Mouse (Mus musculus) thymus, adult 2 months (tissue): ENCODE results near the gene Mlxipl. TPM values are rescaled to one million over a fixed set of nuclear protein-coding genes. Genes with fewer than 3 reads are reported as not detected.

Experiments used
- DNase-seq: peaks from one replicate; pipeline ENCODE4 v3.0.0; 2021
- H3K27ac ChIP-seq: fragments of 200-500 bp; 2 replicates; pipeline ENCODE4 v1.5.1; 2012; ENCODE audit warnings: low read length, control low read depth; ENCODE audit not compliant: control insufficient read depth, insufficient read depth
- H3K27me3 ChIP-seq: fragments of 200-500 bp; 2 replicates; pipeline ENCODE4 v1.6.1; 2012; ENCODE audit warnings: mild to moderate bottlenecking, low read length, moderate library complexity, mixed read lengths; ENCODE audit not compliant: control insufficient read depth, insufficient read depth
- H3K36me3 ChIP-seq: fragments of 200-500 bp; 2 replicates; pipeline ENCODE4 v1.6.1; 2012; ENCODE audit warnings: mild to moderate bottlenecking, low read length, moderate library complexity; ENCODE audit not compliant: control insufficient read depth, insufficient read depth
- H3K4me1 ChIP-seq: fragments of 200-500 bp; replicated peaks from 2 replicates; pipeline ENCODE4 v1.6.1; 2012; ENCODE audit warnings: low read length; ENCODE audit not compliant: control insufficient read depth, insufficient read depth
- H3K4me3 ChIP-seq: fragments of 200-500 bp; 2 replicates; pipeline ENCODE4 v1.5.1; 2012; ENCODE audit warnings: mild to moderate bottlenecking, low read length, control low read depth, moderate library complexity; ENCODE audit not compliant: control insufficient read depth, insufficient read depth
- CTCF ChIP-seq: fragments of 200-500 bp; IDR thresholded peaks from 2 replicates; pipeline ENCODE4 v1.5.1; 2012; ENCODE audit warnings: mild to moderate bottlenecking, control low read depth, low read length, moderate library complexity, borderline replicate concordance; ENCODE audit not compliant: control insufficient read depth, poor library complexity, insufficient read depth; ENCODE audit errors: extremely low read depth
- POLR2A ChIP-seq: fragments of 200-500 bp; IDR thresholded peaks from 2 replicates; pipeline ENCODE4 v1.6.1; 2012; ENCODE audit warnings: mild to moderate bottlenecking, low read length, control low read depth, moderate library complexity; ENCODE audit not compliant: control insufficient read depth, poor library complexity, insufficient read depth; ENCODE audit errors: extremely low read depth
- WGBS: fragments of 180-500 bp; shearing (Covaris S2); methylation state at CpG from one replicate; pipeline ENCODE4 v1.1.7; 2018; 5-methylcytosine and 5-hydroxymethylcytosine counted together
- polyA plus RNA-seq: library from polyadenylated mRNA; depleted of rRNA; stranded (reverse); fragments of >200 nt; gene quantifications from 2 replicates; pipeline ENCODE4 v1.2.3, GENCODE M21; 2012

Mlxipl gene
- polyA plus RNA-seq, 1 experiment: 22.5 TPM

DNA sequence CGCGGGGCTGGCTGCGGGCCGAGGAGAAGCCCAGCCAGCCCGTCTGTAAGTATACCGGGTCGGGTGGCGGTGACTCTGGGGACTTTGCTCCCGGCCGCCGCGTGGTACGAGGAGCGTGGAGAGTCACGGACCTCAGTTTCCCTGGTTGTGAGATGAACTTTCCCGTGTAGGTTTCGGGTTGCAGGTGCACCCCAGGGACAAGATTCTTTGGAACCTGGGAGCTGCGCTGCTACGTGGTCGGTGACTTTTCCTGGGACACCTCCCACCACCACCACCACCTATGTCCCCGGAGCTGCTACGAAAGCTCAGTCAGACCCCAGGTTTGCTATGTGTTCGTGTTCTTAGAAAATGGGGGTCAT, 60.1 kb downstream of the Mlxipl start:
- peak overlapping the region; percentile 88 for H3K4me3 ChIP-seq
- no peak overlapping the region for H3K27ac ChIP-seq
- WGBS: under 1% methylated on average over 23 of the region's 23 CpGs
- TF ChIP-seq CTCF: no peak
- no peak for TF ChIP-seq POLR2A
- no peaks in the 10 kb centered on the region for H3K27me3 ChIP-seq
- no peak for DNase-seq
- peaks cover 8% of the 10 kb centered on the region for H3K36me3 ChIP-seq
- peaks cover 6% of the 10 kb centered on the region for H3K4me1 ChIP-seq

DNA sequence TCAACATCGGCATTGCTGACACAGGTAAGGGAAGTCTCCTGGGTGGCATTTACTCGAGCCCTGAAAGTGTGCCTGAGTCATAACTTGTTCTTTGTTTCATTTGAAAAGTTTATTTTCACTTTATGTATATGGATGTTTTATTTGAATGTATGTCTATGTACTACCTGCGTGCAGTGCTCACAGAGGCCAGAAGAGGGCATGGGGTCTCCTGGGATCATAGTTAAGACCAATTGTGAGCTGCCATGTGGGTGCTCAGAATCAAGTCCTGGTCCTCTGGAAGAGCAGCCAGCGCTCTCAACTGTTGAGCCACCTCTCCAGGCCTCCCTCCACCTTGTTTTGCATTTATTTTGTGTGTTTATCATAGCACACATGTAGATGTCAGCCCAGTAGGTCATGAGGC, 66.8 kb downstream of the Mlxipl start:
- WGBS: 98% methylated on average over 4 of the region's 4 CpGs
- TF ChIP-seq POLR2A: no peak
- H3K27ac ChIP-seq: no peak overlapping the region
- no peak overlapping the region for H3K4me3 ChIP-seq
- H3K4me1 ChIP-seq: no peaks in the 10 kb centered on the region
- no peaks in the 10 kb centered on the region for H3K27me3 ChIP-seq
- no peak for DNase-seq
- peaks cover 53% of the 10 kb centered on the region for H3K36me3 ChIP-seq

DNA sequence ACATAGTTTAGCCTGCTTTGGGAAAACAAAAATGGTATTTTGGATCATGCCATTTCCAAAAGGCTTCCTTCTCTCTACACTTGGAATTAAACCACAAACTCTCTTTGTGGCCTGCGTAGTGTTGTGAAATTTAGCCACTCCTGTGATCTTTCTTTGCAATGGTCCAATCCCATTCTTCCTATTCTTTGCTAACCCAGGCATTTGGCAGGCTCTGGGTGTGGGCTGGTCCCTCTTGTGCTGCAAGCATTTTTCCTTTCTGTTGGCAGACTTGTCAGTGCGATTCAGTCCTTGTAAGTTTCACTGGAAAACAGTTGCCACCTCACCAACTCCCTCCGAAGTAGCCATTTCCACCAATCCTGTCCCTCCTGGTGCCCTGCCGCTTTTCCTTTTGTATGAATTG, 71.5 kb downstream of the Mlxipl start:
- H3K27ac ChIP-seq: no peak overlapping the region
- H3K4me3 ChIP-seq: no peak overlapping the region
- DNase-seq: no peak
- peaks cover 35% of the 10 kb centered on the region for H3K36me3 ChIP-seq
- no peaks in the 10 kb centered on the region for H3K4me1 ChIP-seq
- TF ChIP-seq POLR2A: no peak
- TF ChIP-seq CTCF: no peak
- 98% methylated on average over 4 of the region's 4 CpGs for WGBS
- H3K27me3 ChIP-seq: no peaks in the 10 kb centered on the region

DNA sequence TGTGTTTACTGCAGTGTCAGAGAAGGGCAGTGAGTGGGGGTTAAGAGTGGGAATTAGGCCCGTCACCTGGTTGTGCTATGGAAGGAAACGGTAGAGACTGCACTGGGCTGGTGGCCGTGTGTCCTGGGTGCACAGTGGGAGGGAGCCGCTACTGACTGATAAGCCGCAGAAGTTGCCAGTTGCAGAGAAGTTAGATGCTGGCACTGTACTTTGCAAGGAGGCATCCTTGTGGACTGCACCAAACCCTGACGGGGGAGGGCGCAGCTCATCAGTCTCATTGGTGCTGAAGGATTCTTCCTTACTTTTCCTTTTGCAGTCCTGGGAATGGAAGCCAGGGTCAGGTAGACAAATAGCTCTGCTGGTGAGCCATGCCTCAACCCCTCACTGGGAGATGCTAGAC, 72.0 kb downstream of the Mlxipl start:
- WGBS: 93% methylated on average over 7 of the region's 7 CpGs
- Histone ChIP-seq H3K27me3 (no peaks in the 10 kb centered on the region), H3K27ac (no peak overlapping the region), H3K4me1 (no peaks in the 10 kb centered on the region), H3K4me3 (no peak overlapping the region), H3K36me3 (peaks cover 32% of the 10 kb centered on the region)
- no peak for DNase-seq
- no peak for TF ChIP-seq POLR2A
- TF ChIP-seq CTCF: no peak

DNA sequence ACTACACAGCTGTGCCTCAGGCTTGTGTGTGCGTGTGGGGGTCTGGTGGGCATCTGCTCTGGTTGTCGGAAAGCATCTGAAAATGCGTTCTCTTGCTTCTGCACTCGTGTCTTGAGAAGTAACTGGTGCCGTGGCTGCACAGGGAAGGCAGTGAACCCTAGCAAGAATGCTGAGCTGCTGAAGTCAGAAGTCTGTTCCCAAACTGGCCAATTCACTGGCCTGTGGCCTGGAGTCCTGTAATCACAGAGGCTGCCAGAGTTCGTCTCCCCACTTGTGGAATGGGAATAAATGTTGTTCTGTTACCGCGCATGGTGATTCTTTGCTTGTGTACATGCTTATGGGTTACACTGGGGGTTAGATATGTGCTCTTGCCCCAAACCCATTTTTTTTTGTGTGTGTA, 72.7 kb downstream of the Mlxipl start:
- TF ChIP-seq POLR2A (no peak), CTCF (no peak)
- Histone ChIP-seq H3K4me1 (no peaks in the 10 kb centered on the region), H3K27me3 (no peaks in the 10 kb centered on the region), H3K36me3 (peaks cover 32% of the 10 kb centered on the region), H3K4me3 (no peak overlapping the region), H3K27ac (no peak overlapping the region)
- no peak for DNase-seq
- WGBS: 97% methylated on average over 8 of the region's 8 CpGs

DNA sequence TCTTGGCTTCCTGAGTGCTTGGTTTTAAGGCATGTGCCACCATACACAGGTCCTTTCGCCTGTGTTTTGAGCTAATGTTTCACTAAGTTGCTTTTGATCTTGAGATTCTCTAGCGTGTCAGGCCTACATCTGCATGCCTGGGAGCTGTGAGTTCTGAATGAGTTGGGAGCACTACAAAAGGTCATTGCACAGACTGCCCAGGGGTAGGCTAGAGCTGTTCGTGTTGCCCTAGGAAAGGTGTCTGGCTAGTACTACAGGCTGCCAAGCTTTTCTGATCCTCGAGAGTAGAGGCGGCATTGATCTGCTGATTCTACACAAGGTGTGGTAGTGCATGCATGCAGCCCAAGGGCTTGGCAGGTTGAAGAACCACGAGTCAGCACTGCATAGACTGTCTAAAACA, 73.1 kb downstream of the Mlxipl start:
- H3K36me3 ChIP-seq: peaks cover 30% of the 10 kb centered on the region
- no peak for DNase-seq
- 93% methylated on average over 6 of the region's 6 CpGs for WGBS

DNA sequence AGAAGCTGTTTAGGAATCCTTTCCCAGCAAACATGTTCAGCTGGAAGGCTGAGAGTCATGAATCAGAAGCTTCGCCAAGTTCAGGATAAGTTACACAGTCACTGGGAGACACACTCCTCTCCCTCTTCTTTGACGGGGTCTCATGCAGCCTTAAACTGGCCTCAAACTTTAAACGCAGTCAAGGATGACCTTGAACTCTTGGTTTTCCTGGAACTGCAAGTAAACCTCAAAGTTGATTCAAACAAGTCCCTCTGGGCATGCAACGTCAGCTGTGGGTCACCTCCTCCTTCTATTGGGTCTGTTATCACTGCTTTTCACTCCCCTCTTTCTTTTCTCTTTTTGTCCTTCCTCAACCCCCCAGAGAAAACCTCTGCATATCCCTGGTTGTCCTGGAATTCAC, 77.2 kb downstream of the Mlxipl start:
- 91% methylated on average over 4 of the region's 4 CpGs for WGBS

More for the DNA sequence above, 73.1 kb downstream of the Mlxipl start:
- no peak overlapping the region for H3K27ac ChIP-seq
- H3K4me1 ChIP-seq: no peaks in the 10 kb centered on the region
- H3K27me3 ChIP-seq: no peaks in the 10 kb centered on the region
- no peak for TF ChIP-seq CTCF
- no peak for TF ChIP-seq POLR2A
- H3K4me3 ChIP-seq: no peak overlapping the region

More for the DNA sequence above, 77.2 kb downstream of the Mlxipl start:
- peaks cover 8% of the 10 kb centered on the region for H3K4me1 ChIP-seq
- no peak for DNase-seq
- no peak overlapping the region for H3K27ac ChIP-seq
- TF ChIP-seq CTCF (no peak), POLR2A (no peak)
- H3K4me3 ChIP-seq: no peak overlapping the region
- no peaks in the 10 kb centered on the region; the same call in 1 of the 2 replicates for H3K36me3 ChIP-seq
- H3K27me3 ChIP-seq: no peaks in the 10 kb centered on the region
